Mouse (Mus musculus) heart, adult 9 months (tissue): ENCODE measurements around the gene Xpr1.
A peak's percentile ranks its signal among the peaks of the same experiment; 100 is the strongest.
"Not testable (repeated sequence)": the region's sequence is repeated elsewhere in the genome, so short reads cannot be mapped to it uniquely, and the experiment has no call there.

Experiments
- DNase-seq, 2 experiments: peaks; one replicate each; pipeline ENCODE4 v3.0.0; 2022; ENCODE audit warnings: low spot score in 2 of 2

The Xpr1 gene

GRCm38 (mm10) chr1:155335963-155336362, 81.3 kb downstream of the Xpr1 start:
- DNase-seq, result no peak

DNA sequence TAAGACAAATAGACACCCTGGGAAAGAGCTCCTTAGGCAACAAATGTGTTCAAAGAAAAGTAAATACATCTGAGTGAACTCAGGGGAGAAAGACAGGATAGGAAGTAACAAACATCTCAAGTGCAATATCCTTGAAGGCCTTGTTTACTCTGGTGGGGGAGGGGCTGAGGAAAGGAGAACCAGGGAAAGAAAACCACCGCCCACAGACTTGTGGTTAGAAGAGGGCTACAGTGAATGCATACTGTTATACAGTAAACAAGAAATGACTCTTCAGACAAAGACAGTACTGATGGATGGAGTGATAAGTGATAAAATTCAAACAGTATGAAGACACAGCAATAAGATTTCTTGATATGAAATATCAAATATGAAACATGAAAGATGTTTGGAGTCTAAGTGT, 95.0 kb downstream of the Xpr1 start:
- DNase-seq, result no peak

- DNase-seq, result no peak
These were observed 97.0 kb downstream of the Xpr1 start for GRCm38 (mm10) chr1:155320091-155320833.

GRCm38 (mm10) chr1:155319513-155319912, 97.7 kb downstream of the Xpr1 start:
- no peak for DNase-seq

GRCm38 (mm10) chr1:155311672-155312071, 105.5 kb downstream of the Xpr1 start:
- DNase-seq, result no peak

GRCm38 (mm10) chr1:155306879-155307278, 110.3 kb downstream of the Xpr1 start:
- DNase-seq, result no peak

GRCm38 (mm10) chr1:155303402-155303801, 113.8 kb downstream of the Xpr1 start:
- no peak for DNase-seq

- DNase-seq, result no peak
These were observed 119.6 kb downstream of the Xpr1 start for GRCm38 (mm10) chr1:155297615-155298014.

- DNase-seq, result no peak
These were observed 120.0 kb downstream of the Xpr1 start for GRCm38 (mm10) chr1:155297203-155297602.

DNA sequence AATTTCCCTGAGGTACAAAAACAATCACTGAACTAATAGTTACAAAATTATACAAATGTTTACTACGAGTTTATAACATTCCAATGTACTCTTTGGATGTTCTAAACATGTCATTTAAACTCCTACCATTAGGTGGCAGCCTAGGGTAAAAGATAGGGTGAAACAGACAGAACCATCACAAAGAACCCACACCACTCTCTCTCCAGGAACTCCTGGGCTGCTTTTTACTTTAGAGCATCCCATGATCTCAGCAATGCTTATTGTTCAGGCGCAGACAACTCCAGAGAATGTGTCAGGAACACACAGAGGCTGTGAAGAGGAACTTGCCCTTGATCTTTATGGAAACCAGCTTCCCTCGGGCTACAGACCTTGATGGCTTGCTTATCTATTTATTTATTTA, 123.8 kb downstream of the Xpr1 start:
- DNase-seq, result peak; percentile 10 to 57

- no peak for DNase-seq
These were observed 127.8 kb downstream of the Xpr1 start for GRCm38 (mm10) chr1:155289411-155289810.

- no peak for DNase-seq
These were observed 129.2 kb downstream of the Xpr1 start for GRCm38 (mm10) chr1:155288033-155288432.

DNA sequence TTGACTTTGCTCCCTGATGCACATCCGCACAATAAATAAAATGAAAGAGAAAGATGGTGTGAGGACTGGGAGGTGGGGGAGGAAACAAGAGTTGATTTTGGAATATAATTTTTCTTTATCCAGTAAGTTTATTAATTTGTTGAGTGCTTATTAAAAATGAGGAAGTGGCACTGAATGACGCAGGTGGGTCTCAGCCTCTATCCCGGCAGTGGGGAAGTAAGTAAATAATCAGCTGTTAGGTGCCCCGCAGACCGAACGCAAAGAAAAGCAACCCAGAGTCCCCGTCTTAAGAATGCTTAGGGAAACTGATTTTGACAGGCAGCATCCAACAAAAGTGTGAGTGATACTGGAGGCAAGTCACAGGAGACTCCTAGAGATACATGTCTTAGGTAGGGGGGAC, 133.4 kb downstream of the Xpr1 start:
- DNase-seq, result no peak

GRCm38 (mm10) chr1:155281003-155281793, 136.0 kb downstream of the Xpr1 start:
- peak; percentile 50 to 66 for DNase-seq

- no peak for DNase-seq
These were observed 136.9 kb downstream of the Xpr1 start for GRCm38 (mm10) chr1:155280306-155280705.

DNA sequence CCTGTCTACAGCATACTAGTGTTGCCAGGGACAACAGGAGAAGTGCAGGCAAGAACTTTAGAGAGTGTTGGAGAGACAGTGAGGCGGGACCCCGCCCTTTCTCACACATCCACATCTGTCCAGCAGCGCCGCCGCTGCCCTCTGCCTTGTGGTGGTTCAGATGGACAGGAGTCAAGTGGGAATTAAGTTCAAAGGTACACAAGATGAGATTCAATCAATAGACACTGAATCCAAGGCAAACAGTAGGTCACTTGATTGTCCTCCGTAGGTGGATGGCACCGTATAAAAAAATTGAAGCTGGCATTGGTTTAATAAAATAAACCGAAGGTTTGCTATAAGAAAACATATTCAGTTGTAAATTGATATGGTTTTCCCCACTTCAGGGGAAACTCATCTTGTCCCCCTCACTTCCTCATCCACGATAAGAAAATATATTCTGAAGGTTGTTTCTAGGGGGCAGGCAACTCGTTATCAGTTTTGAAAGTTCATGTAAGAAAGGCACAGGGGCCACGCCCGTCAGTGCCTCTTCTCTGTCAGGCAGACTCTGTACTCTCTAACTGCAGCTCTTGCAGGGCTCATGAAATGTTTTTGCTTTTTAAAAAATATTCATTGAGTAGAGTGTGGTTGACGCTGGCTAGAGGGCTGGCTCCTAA, 140.7 kb downstream of the Xpr1 start:
- DNase-seq, result no peak

GRCm38 (mm10) chr1:155275793-155276192, 141.4 kb downstream of the Xpr1 start:
- no peak for DNase-seq

DNA sequence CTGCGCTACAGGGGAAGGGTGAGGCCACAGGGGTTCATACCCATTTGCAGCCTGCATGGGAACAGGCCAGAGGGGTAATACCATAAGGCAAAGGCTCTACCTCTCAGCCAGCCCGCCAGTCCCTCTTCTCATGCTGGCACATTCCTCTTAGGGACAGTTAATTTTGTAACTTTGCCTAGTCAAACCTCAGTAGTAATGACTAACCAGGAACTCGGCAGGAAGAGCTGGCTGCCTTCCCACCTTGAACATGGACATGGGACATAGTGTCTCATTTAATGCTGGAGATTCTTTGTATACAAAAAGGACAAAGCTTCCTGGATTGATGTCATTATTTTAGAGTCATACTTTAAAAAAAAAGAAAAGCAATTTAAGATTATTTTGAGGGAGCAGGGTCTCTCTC, 142.2 kb downstream of the Xpr1 start:
- DNase-seq, result peak; percentile 25 to 56

DNA sequence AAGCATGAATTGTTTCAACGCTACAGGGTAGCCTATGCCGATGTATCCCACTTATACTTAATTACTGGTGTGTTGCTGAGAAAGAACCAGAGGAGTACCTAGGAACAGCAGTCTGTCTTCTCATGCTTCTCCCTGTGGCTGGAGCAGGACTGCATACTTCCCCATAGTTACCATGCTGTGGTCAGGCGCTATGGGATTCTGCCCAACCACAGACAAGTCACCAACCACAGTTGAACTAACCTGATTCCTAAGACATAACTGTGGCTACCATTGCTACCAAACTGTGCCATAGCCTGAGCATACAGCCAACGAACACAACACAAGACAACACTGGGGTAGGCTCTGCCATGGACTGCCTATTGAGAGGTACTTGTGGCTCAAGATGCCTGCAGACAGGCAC, 144.3 kb downstream of the Xpr1 start:
- no peak for DNase-seq

DNA sequence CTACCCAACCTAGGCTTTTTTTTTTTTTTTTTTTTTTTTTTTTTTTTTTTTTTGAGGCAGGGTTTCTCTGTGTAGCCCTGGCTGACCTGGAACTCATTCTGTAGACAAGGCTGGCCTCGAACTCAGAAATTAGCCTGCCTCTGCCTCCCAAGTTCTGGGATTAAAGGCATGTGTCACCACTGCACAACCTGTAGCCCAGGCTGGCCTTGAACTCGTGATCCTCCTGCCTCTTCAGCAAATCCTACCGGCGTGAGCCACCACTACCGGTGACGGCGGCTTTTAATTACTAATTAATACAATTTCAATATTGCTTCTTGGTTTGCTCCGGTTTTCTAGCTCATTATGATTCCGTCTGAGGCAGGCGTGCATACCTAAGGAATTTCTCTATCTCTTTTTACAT, 154.7 kb downstream of the Xpr1 start:
- not testable (repeated sequence) for DNase-seq

- DNase-seq, result no peak
These were observed 162.9 kb downstream of the Xpr1 start for GRCm38 (mm10) chr1:155254309-155254708.

GRCm38 (mm10) chr1:155253126-155253525, 164.1 kb downstream of the Xpr1 start:
- no peak for DNase-seq
